Mouse (Mus musculus): ENCODE data around the gene Gpt2.

Gene Gpt2

GRCm38 (mm10) chr8:85526105-85526504 lies 33.7 kb downstream of the Gpt2 start:
- DNase-seq (ENCODE audit: low spot score in 2 of 2) = peak in 1 of 2 experiments; percentile 59

- no peak for DNase-seq (ENCODE audit: low spot score in 2 of 2)
Measured at GRCm38 (mm10) chr8:85528959-85529358, 36.6 kb downstream of the Gpt2 start.

GRCm38 (mm10) chr8:85530717-85531116 lies 38.3 kb downstream of the Gpt2 start:
- DNase-seq (ENCODE audit: low spot score in 2 of 2) = no peak

GRCm38 (mm10) chr8:85531471-85531870 lies 39.1 kb downstream of the Gpt2 start:
- DNase-seq (ENCODE audit: low spot score in 2 of 2) = no peak

- DNase-seq (ENCODE audit: low spot score in 2 of 2) = no peak
Measured at GRCm38 (mm10) chr8:85532843-85533242, 40.5 kb downstream of the Gpt2 start.

- DNase-seq (ENCODE audit: low spot score in 2 of 2) = no peak
Measured at GRCm38 (mm10) chr8:85533434-85533833, 41.1 kb downstream of the Gpt2 start.

GRCm38 (mm10) chr8:85534163-85534562 lies 41.8 kb downstream of the Gpt2 start:
- peak in 1 of 2 experiments; percentile 56 for DNase-seq (ENCODE audit: low spot score in 2 of 2)

GRCm38 (mm10) chr8:85536332-85536731 lies 44.0 kb downstream of the Gpt2 start:
- no peak for DNase-seq (ENCODE audit: low spot score in 2 of 2)

- DNase-seq (ENCODE audit: low spot score in 2 of 2) = no peak
Measured at GRCm38 (mm10) chr8:85551934-85552333, 59.6 kb downstream of the Gpt2 start.

GRCm38 (mm10) chr8:85554391-85555180 lies 62.2 kb downstream of the Gpt2 start:
- DNase-seq (ENCODE audit: low spot score in 2 of 2) = peak in 1 of 2 experiments; percentile 22

- peak; percentile 47 to 86 for DNase-seq (ENCODE audit: low spot score in 2 of 2)
Measured at GRCm38 (mm10) chr8:85555181-85556145, 63.1 kb downstream of the Gpt2 start, which contains the start of gene Dnaja2. Dnaja2 (minus strand) TSS chr8:85555344.

GRCm38 (mm10) chr8:85556986-85557600 lies 64.7 kb downstream of the Gpt2 start:
- no peak for DNase-seq (ENCODE audit: low spot score in 2 of 2)

- no peak for DNase-seq (ENCODE audit: low spot score in 2 of 2)
Measured at GRCm38 (mm10) chr8:85557601-85557986, 65.2 kb downstream of the Gpt2 start.

- DNase-seq (ENCODE audit: low spot score in 2 of 2) = no peak
Measured at GRCm38 (mm10) chr8:85559201-85559600, 66.8 kb downstream of the Gpt2 start.

GRCm38 (mm10) chr8:85559966-85560365 lies 67.6 kb downstream of the Gpt2 start:
- DNase-seq (ENCODE audit: low spot score in 2 of 2) = no peak

- DNase-seq (ENCODE audit: low spot score in 2 of 2) = no peak
Measured at GRCm38 (mm10) chr8:85563336-85563735, 71.0 kb downstream of the Gpt2 start.

- DNase-seq (ENCODE audit: low spot score in 2 of 2) = no peak
Measured at GRCm38 (mm10) chr8:85565186-85565585, 72.8 kb downstream of the Gpt2 start.

GRCm38 (mm10) chr8:85567801-85568200 lies 75.4 kb downstream of the Gpt2 start:
- no peak for DNase-seq (ENCODE audit: low spot score in 2 of 2)

GRCm38 (mm10) chr8:85570466-85570865 lies 78.1 kb downstream of the Gpt2 start:
- no peak for DNase-seq (ENCODE audit: low spot score in 2 of 2)

- no peak for DNase-seq (ENCODE audit: low spot score in 2 of 2)
Measured at GRCm38 (mm10) chr8:85573972-85574496, 81.7 kb downstream of the Gpt2 start.
